Mouse (Mus musculus): Measurements from ENCODE around the gene Fto. TPM values are rescaled to one million over a fixed set of nuclear protein-coding genes. Genes with fewer than 3 reads are reported as not detected.

Gene Fto
- polyA plus RNA-seq, 1 experiment from 2014 or later: 72.1 TPM

GRCm38 (mm10) chr8:91522201-91522600 lies 208.9 kb downstream of the Fto start:
- ATAC-seq (replicated peaks; ENCODE audit: extremely low read depth, insufficient read depth, low FRiP score): no peak
- Histone ChIP-seq H3K4me1 (ENCODE audit: control insufficient read depth, insufficient read depth, low read length) (peaks cover 15% of the 10 kb centered on the region; the same call in 1 of the 2 replicates), H3K4me3 (ENCODE audit: low read length) (no peak overlapping the region), H3K9ac (ENCODE audit: low read length) (no peak overlapping the region), H3K27ac (ENCODE audit: low read length) (no peak overlapping the region), H3K9me3 (replicated peaks; ENCODE audit: control insufficient read depth, low read length) (no peaks in the 10 kb centered on the region), H3K36me3 (ENCODE audit: control insufficient read depth, insufficient read depth) (no peaks in the 10 kb centered on the region), H3K4me2 (ENCODE audit: low read depth, low read length) (peak overlapping the region; percentile 20; the same call in 1 of the 2 replicates), H3K27me3 (ENCODE audit: control insufficient read depth, insufficient read depth, low read length) (no peaks in the 10 kb centered on the region)
- WGBS: 44% methylated on average over 12 of the region's 12 CpGs

DNA sequence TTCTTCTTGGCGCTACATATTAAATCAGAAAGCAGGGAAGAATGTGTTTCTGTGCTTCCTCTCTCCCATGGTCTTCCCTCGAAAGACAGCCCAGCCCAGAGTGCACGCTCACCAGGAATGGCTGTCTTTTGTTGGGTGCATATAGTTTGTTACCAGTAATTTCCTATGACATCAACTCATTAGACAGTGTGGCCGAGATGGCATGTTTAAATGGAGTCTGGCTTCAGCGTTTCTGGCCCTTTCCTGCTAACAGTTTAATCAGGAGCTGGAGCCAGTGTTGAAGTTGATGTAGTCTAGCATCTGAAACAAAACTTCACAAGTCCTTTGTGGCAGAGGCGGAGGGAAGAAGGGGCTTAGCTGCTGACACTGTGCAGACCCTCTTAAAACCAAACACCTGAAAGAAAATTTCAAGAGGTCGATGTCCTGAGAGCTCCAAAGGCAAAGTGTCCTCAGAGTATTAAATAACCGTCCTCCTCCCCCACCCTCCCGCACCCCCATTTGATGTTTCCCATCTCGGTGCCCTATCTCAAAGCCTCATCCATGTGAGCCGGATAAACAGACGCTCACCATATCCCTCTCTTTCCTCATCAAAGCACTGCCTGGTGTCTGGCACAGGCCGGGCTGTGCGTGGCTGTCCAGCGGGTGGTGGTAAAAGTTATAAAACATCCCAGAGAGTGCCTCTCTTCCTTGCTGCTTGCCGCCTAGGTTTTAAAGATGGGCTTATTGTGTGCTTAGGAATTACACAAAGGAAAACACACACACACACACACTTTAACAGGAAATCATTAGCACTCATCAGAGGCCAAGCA lies 210.9 kb downstream of the Fto start:
- H3K9me3 ChIP-seq (replicated peaks; ENCODE audit: control insufficient read depth, low read length): no peaks in the 10 kb centered on the region
- ATAC-seq (replicated peaks; ENCODE audit: extremely low read depth, insufficient read depth, low FRiP score): no peak
- no peak overlapping the region for H3K4me2 ChIP-seq (ENCODE audit: low read depth, low read length)
- 50% methylated on average over 16 of the region's 16 CpGs for WGBS
- no peak overlapping the region for H3K4me3 ChIP-seq (ENCODE audit: low read length)
- no peak overlapping the region for H3K9ac ChIP-seq (ENCODE audit: low read length)
- no peaks in the 10 kb centered on the region for H3K36me3 ChIP-seq (ENCODE audit: control insufficient read depth, insufficient read depth)
- no peaks in the 10 kb centered on the region for H3K27me3 ChIP-seq (ENCODE audit: control insufficient read depth, insufficient read depth, low read length)
- H3K27ac ChIP-seq (ENCODE audit: low read length): no peak overlapping the region
- peaks cover 17% of the 10 kb centered on the region; the same call in 1 of the 2 replicates for H3K4me1 ChIP-seq (ENCODE audit: control insufficient read depth, insufficient read depth, low read length)

- Histone ChIP-seq H3K27me3 (ENCODE audit: control insufficient read depth, insufficient read depth, low read length) (no peaks in the 10 kb centered on the region), H3K9ac (ENCODE audit: low read length) (no peak overlapping the region), H3K27ac (ENCODE audit: low read length) (no peak overlapping the region), H3K4me1 (ENCODE audit: control insufficient read depth, insufficient read depth, low read length) (peaks cover 19% of the 10 kb centered on the region; the same call in 1 of the 2 replicates), H3K9me3 (replicated peaks; ENCODE audit: control insufficient read depth, low read length) (no peaks in the 10 kb centered on the region), H3K36me3 (ENCODE audit: control insufficient read depth, insufficient read depth) (no peaks in the 10 kb centered on the region), H3K4me2 (ENCODE audit: low read depth, low read length) (no peak overlapping the region), H3K4me3 (ENCODE audit: low read length) (no peak overlapping the region)
- no peak for ATAC-seq (replicated peaks; ENCODE audit: extremely low read depth, insufficient read depth, low FRiP score)
- 46% methylated on average over 4 of the region's 4 CpGs for WGBS
Measured at GRCm38 (mm10) chr8:91524865-91525250, 211.5 kb downstream of the Fto start.

DNA sequence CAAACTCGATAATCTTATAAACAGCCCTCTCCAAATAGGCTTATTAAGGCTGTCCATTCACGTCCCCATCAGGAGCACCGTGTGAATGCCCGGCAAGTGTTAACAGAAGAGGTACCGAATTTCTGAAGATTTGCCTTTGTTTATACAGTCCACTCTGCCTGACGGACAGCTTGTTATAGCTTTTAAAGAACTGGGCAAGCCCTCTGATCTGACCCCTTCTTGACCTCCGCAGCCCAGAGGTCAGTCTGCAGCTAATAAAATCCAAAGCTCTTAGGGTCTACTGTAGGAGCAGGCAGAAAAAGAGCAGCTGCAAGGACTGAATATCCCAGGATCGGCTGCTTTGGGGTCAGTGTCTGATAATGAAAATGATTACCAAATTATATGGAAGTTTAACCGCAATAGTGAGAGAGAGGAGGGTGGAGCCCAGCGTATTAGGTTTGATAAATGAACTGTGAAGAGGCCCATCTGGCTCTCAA lies 212.1 kb downstream of the Fto start:
- Histone ChIP-seq H3K4me2 (ENCODE audit: low read depth, low read length) (no peak overlapping the region), H3K27ac (ENCODE audit: low read length) (no peak overlapping the region), H3K9ac (ENCODE audit: low read length) (no peak overlapping the region), H3K9me3 (replicated peaks; ENCODE audit: control insufficient read depth, low read length) (no peaks in the 10 kb centered on the region), H3K4me1 (ENCODE audit: control insufficient read depth, insufficient read depth, low read length) (peaks cover 19% of the 10 kb centered on the region; the same call in 1 of the 2 replicates), H3K4me3 (ENCODE audit: low read length) (no peak overlapping the region), H3K36me3 (ENCODE audit: control insufficient read depth, insufficient read depth) (no peaks in the 10 kb centered on the region), H3K27me3 (ENCODE audit: control insufficient read depth, insufficient read depth, low read length) (no peaks in the 10 kb centered on the region)
- ATAC-seq (replicated peaks; ENCODE audit: extremely low read depth, insufficient read depth, low FRiP score): no peak
- WGBS: 49% methylated on average over 10 of the region's 10 CpGs

DNA sequence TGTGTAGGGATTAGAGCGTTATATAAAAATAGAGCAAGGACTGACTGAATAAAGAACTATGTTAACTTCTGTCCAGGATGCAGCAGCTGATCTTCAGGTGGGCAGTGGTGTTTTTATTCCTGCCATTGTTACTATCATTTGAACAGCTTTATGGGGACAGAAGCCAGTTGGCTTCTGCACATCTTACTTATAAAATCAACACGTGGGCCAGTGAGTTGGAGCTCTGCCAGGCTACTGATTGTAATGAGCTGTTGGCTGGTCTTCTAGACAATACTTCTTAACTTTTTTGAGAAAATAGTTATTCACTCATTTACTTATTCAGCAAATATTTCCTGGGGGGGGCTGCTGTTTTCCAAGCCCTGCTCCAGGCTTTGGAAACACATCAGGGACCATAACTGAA lies 215.6 kb downstream of the Fto start:
- Histone ChIP-seq H3K9ac (ENCODE audit: low read length) (no peak overlapping the region), H3K4me3 (ENCODE audit: low read length) (no peak overlapping the region), H3K27ac (ENCODE audit: low read length) (no peak overlapping the region), H3K36me3 (ENCODE audit: control insufficient read depth, insufficient read depth) (no peaks in the 10 kb centered on the region), H3K4me2 (ENCODE audit: low read depth, low read length) (no peak overlapping the region), H3K4me1 (ENCODE audit: control insufficient read depth, insufficient read depth, low read length) (peaks cover 13% of the 10 kb centered on the region), H3K27me3 (ENCODE audit: control insufficient read depth, insufficient read depth, low read length) (no peaks in the 10 kb centered on the region), H3K9me3 (replicated peaks; ENCODE audit: control insufficient read depth, low read length) (no peaks in the 10 kb centered on the region)
- WGBS: 40% methylated on average over 2 of the region's 2 CpGs
- ATAC-seq (replicated peaks; ENCODE audit: extremely low read depth, insufficient read depth, low FRiP score): no peak

DNA sequence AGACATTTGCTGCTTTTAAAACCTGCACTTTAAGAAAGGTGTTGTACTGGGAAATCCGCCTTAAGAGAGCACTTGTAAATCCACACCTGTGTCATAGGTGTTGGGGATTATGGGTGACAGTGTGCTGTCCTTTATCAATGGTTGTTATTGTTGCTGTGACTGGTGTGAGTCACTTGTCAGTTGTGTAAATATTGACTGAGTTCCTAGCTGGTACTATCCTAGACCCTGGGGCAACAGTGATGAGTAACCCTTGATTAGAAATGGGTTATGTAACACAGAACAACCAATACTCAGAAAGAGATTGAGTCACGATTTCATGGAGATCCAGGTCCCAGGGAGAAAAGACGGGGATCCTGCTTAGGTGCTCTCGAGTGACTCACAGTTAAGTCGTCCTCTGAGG lies 216.4 kb downstream of the Fto start:
- no peaks in the 10 kb centered on the region for H3K36me3 ChIP-seq (ENCODE audit: control insufficient read depth, insufficient read depth)
- no peaks in the 10 kb centered on the region for H3K27me3 ChIP-seq (ENCODE audit: control insufficient read depth, insufficient read depth, low read length)
- no peak overlapping the region for H3K4me3 ChIP-seq (ENCODE audit: low read length)
- no peak overlapping the region for H3K9ac ChIP-seq (ENCODE audit: low read length)
- H3K27ac ChIP-seq (ENCODE audit: low read length): no peak overlapping the region
- no peak overlapping the region for H3K4me2 ChIP-seq (ENCODE audit: low read depth, low read length)
- ATAC-seq (replicated peaks; ENCODE audit: extremely low read depth, insufficient read depth, low FRiP score): no peak
- peaks cover 13% of the 10 kb centered on the region for H3K4me1 ChIP-seq (ENCODE audit: control insufficient read depth, insufficient read depth, low read length)
- no peaks in the 10 kb centered on the region for H3K9me3 ChIP-seq (replicated peaks; ENCODE audit: control insufficient read depth, low read length)
- WGBS: 80% methylated on average over 5 of the region's 5 CpGs

DNA sequence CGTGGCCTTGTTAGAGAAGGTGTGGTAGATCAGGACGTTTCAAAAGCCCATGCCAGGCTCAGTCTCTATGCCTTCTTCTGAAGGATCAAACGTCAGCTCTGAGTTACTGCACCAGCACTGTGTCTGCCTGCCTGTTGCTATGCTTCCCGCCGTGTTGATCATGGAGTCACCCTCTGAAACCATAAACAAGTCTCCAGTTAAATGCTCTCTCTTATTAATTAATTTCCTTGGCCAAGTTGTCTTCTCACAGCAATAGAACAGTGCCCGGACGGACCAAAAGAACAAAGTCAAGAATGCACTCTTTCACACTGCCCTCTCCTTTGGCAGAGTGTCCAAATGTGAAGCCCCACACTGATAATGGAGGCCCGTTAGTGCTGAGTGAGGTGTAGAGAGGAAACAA lies 217.3 kb downstream of the Fto start:
- no peak overlapping the region for H3K4me3 ChIP-seq (ENCODE audit: low read length)
- H3K9me3 ChIP-seq (replicated peaks; ENCODE audit: control insufficient read depth, low read length): no peaks in the 10 kb centered on the region
- no peak overlapping the region for H3K9ac ChIP-seq (ENCODE audit: low read length)
- no peak for ATAC-seq (replicated peaks; ENCODE audit: extremely low read depth, insufficient read depth, low FRiP score)
- H3K27ac ChIP-seq (ENCODE audit: low read length): no peak overlapping the region
- H3K4me1 ChIP-seq (ENCODE audit: control insufficient read depth, insufficient read depth, low read length): peaks cover 13% of the 10 kb centered on the region
- no peaks in the 10 kb centered on the region for H3K36me3 ChIP-seq (ENCODE audit: control insufficient read depth, insufficient read depth)
- WGBS: 81% methylated on average over 8 of the region's 8 CpGs
- H3K4me2 ChIP-seq (ENCODE audit: low read depth, low read length): no peak overlapping the region
- H3K27me3 ChIP-seq (ENCODE audit: control insufficient read depth, insufficient read depth, low read length): no peaks in the 10 kb centered on the region

DNA sequence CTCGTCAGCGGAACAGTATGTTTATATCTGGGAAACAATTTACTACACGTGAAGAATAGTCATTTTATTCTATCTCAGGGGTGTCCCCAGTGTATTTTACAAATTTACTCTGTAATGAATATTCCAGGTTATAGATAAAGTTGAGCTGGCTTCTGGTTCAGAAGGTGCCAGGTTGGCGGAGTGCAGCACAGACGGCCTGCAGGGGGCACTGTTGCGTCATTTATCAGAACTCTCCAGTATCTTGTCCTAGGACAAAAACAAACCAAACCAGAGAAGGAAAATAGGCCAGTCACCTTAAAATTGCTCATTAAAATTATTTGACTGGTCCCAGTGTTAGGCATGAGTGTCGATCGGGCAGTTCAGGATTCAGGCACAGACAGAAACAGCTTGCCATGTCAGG lies 218.6 kb downstream of the Fto start:
- Histone ChIP-seq H3K27me3 (ENCODE audit: control insufficient read depth, insufficient read depth, low read length) (no peaks in the 10 kb centered on the region), H3K4me3 (ENCODE audit: low read length) (no peak overlapping the region), H3K27ac (ENCODE audit: low read length) (no peak overlapping the region), H3K4me1 (ENCODE audit: control insufficient read depth, insufficient read depth, low read length) (peaks cover 13% of the 10 kb centered on the region), H3K4me2 (ENCODE audit: low read depth, low read length) (no peak overlapping the region), H3K9ac (ENCODE audit: low read length) (no peak overlapping the region), H3K9me3 (replicated peaks; ENCODE audit: control insufficient read depth, low read length) (no peaks in the 10 kb centered on the region), H3K36me3 (ENCODE audit: control insufficient read depth, insufficient read depth) (no peaks in the 10 kb centered on the region)
- 31% methylated on average over 8 of the region's 8 CpGs for WGBS
- ATAC-seq (replicated peaks; ENCODE audit: extremely low read depth, insufficient read depth, low FRiP score): no peak

DNA sequence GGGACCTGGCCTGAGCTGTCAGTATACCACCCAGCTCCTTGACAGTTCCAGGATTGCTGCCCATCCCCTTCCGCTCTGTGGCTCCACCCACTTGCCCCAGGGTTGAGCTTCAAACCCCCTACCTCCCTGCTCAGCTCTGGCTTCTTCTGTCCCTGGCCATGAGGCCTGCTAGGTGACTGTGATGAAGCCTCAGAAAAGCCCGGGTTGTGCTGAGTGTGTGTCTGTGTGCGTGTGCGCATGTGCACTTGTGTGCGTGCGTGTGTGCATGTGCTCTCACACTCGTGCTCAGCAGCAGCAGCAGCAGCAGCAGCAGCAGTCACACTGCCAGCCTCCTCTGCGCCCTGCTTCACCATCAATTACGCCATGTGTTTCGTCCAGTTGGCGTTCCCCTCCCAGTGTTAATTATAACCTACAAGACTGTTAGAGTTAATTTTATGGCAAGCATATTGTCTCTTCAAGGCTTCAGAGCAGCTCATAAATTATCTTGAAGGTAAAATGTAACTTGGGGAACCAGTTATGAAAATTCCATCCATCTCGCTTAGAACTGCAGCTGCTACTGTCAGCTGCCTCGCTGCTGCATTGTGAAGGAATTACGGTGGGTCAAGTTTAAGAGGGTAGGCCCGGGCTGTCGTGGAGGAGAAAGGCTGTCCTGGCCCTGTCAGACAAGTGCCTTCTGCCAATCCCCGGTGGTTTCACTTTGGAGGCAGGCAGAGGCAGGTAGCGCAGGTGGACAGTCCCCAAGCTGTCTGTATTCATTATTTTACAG lies 219.5 kb downstream of the Fto start:
- H3K36me3 ChIP-seq (ENCODE audit: control insufficient read depth, insufficient read depth): no peaks in the 10 kb centered on the region
- no peak overlapping the region for H3K4me3 ChIP-seq (ENCODE audit: low read length)
- H3K4me2 ChIP-seq (ENCODE audit: low read depth, low read length): no peak overlapping the region
- WGBS: 87% methylated on average over 18 of the region's 18 CpGs
- no peak overlapping the region for H3K27ac ChIP-seq (ENCODE audit: low read length)
- H3K27me3 ChIP-seq (ENCODE audit: control insufficient read depth, insufficient read depth, low read length): no peaks in the 10 kb centered on the region
- no peak overlapping the region for H3K9ac ChIP-seq (ENCODE audit: low read length)
- H3K4me1 ChIP-seq (ENCODE audit: control insufficient read depth, insufficient read depth, low read length): peaks cover 13% of the 10 kb centered on the region
- ATAC-seq (replicated peaks; ENCODE audit: extremely low read depth, insufficient read depth, low FRiP score): no peak; the same call in 1 of the 2 replicates
- no peaks in the 10 kb centered on the region for H3K9me3 ChIP-seq (replicated peaks; ENCODE audit: control insufficient read depth, low read length)

Measured in heart, embryonic 16.5 days (tissue).